Mouse (Mus musculus) MEL (cell line): ENCODE data around the gene Cables2. TPM values are rescaled to one million over a fixed set of nuclear protein-coding genes. Genes with fewer than 3 reads are reported as not detected.

Experiments used
- DNase-seq: peaks from one replicate; pipeline ENCODE4 v3.0.0; 2011; ENCODE audit warnings: low read depth, low spot score
- H3K27ac ChIP-seq: 2 replicates; pipeline ENCODE4 v1.5.1; 2012; ENCODE audit warnings: low read depth, mild to moderate bottlenecking, control low read depth, low read length, moderate library complexity; ENCODE audit not compliant: control insufficient read depth
- H3K27me3 ChIP-seq, 2 experiments: fragments of 150-350 bp in 1 of 2; sonication (generic) in 1 of 2; 2 replicates each; pipeline ENCODE4 v1.6.1; 2012; ENCODE audit warnings: low read length in 2 of 2, mild to moderate bottlenecking in 2 of 2, improper control_type of control experiment in 1 of 2, moderate library complexity in 1 of 2; ENCODE audit not compliant: insufficient read depth in 2 of 2, control insufficient read depth in 1 of 2
- H3K36me3 ChIP-seq, 2 experiments: 2 replicates each; pipeline ENCODE4 v1.6.1; 2012 to 2014; ENCODE audit warnings: low read length in 2 of 2, improper control_type of control experiment in 1 of 2, inconsistent platforms in 1 of 2, mild to moderate bottlenecking in 1 of 2; ENCODE audit not compliant: insufficient read depth in 2 of 2, control insufficient read depth in 1 of 2
- H3K4me1 ChIP-seq, 2 experiments: fragments of 150-350 bp in 1 of 2; sonication (generic) in 1 of 2; 2 replicates each; pipeline ENCODE4 v1.6.1; 2012; ENCODE audit warnings: low read length in 2 of 2, improper control_type of control experiment in 1 of 2, mild to moderate bottlenecking in 1 of 2; ENCODE audit not compliant: insufficient read depth in 2 of 2, control insufficient read depth in 1 of 2
- H3K4me3 ChIP-seq, 2 experiments: fragments of 150-350 bp in 1 of 2; sonication (generic) in 1 of 2; 2 replicates each; pipeline ENCODE4 v1.5.1; 2012; ENCODE audit warnings: low read depth in 2 of 2, low read length in 2 of 2, mild to moderate bottlenecking in 2 of 2, moderate library complexity in 2 of 2, control low read depth in 1 of 2, improper control_type of control experiment in 1 of 2; ENCODE audit not compliant: control insufficient read depth in 1 of 2, insufficient read depth in 1 of 2
- H3K79me2 ChIP-seq: 2 replicates; pipeline ENCODE4 v1.6.1; 2012; ENCODE audit warnings: mild to moderate bottlenecking, low read length, moderate library complexity; ENCODE audit not compliant: control insufficient read depth, poor library complexity, insufficient read depth
- H3K9ac ChIP-seq: 2 replicates; pipeline ENCODE4 v1.6.1; 2012; ENCODE audit warnings: low read depth, mild to moderate bottlenecking, control low read depth, low read length, moderate library complexity; ENCODE audit not compliant: control insufficient read depth, poor library complexity, severe bottlenecking
- H3K9me3 ChIP-seq: fragments of 150-350 bp; sonication (generic); replicated peaks from 2 replicates; pipeline ENCODE4 v1.6.1; 2012; ENCODE audit warnings: mild to moderate bottlenecking, low read length, improper control_type of control experiment, moderate library complexity; ENCODE audit not compliant: insufficient read depth
- BHLHE40 ChIP-seq: IDR thresholded peaks from 2 replicates; pipeline ENCODE4 v1.6.1; 2012; ENCODE audit warnings: low read depth, mild to moderate bottlenecking, inconsistent platforms, low read length, improper control_type of control experiment, borderline replicate concordance
- GATA1 ChIP-seq: IDR thresholded peaks from 2 replicates; pipeline ENCODE4 v1.6.1; 2011; ENCODE audit warnings: low read depth, low read length, improper control_type of control experiment
- MEF2A ChIP-seq: IDR thresholded peaks from 2 replicates; pipeline ENCODE4 v1.6.1; 2014; ENCODE audit warnings: low read depth, mild to moderate bottlenecking, inconsistent platforms, low read length, improper control_type of control experiment; ENCODE audit not compliant: poor library complexity, insufficient replicate concordance, severe bottlenecking; ENCODE audit errors: extremely low read depth
- MXI1 ChIP-seq: IDR thresholded peaks from 2 replicates; pipeline ENCODE4 v1.6.1; 2011; ENCODE audit warnings: mild to moderate bottlenecking, low read depth, low read length, improper control_type of control experiment
- POLR2A ChIP-seq, 2 experiments: IDR thresholded peaks; 2 replicates each; pipeline ENCODE4 v1.6.1; 2011 to 2012; ENCODE audit warnings: low read length in 2 of 2, mild to moderate bottlenecking in 2 of 2, control low read depth in 1 of 2, improper control_type of control experiment in 1 of 2, low read depth in 1 of 2, moderate library complexity in 1 of 2; ENCODE audit not compliant: control insufficient read depth in 1 of 2, insufficient read depth in 1 of 2, poor library complexity in 1 of 2
- RCOR1 ChIP-seq: IDR thresholded peaks from 2 replicates; pipeline ENCODE4 v1.6.1; 2012; ENCODE audit warnings: low read depth, mild to moderate bottlenecking, inconsistent platforms, low read length, improper control_type of control experiment
- SMC3 ChIP-seq: IDR thresholded peaks from 2 replicates; pipeline ENCODE4 v1.6.1; 2011; ENCODE audit warnings: low read depth, low read length, improper control_type of control experiment
- ZMIZ1 ChIP-seq: IDR thresholded peaks from 2 replicates; pipeline ENCODE4 v1.6.1; 2012; ENCODE audit warnings: low read depth, mild to moderate bottlenecking, inconsistent platforms, low read length, improper control_type of control experiment, moderate library complexity
- ZNF384 ChIP-seq: IDR thresholded peaks from 2 replicates; pipeline ENCODE4 v1.6.1; 2012; ENCODE audit warnings: low read depth, mild to moderate bottlenecking, inconsistent platforms, low read length, improper control_type of control experiment
- polyA plus RNA-seq, 2 experiments: library from polyadenylated mRNA; stranded (reverse) in 1 of 2; unstranded in 1 of 2; fragments of >175 nt in 1 of 2; fragments of >200 nt in 1 of 2; gene quantifications; 2 replicates each; pipeline versions ENCODE4 v1.2.1 to v1.2.4; 2012; ENCODE audit warnings: low replicate concordance in 2 of 2, low read depth in 1 of 2; ENCODE audit not compliant: insufficient read length in 2 of 2, insufficient read depth in 1 of 2, missing spikeins in 1 of 2
- total RNA-seq: library from RNA; depleted of rRNA; stranded (reverse); fragments of 300-350 nt; gene quantifications from 2 replicates; pipeline ENCODE4 v1.2.3, GENCODE M21; 2012

The Cables2 gene
- total and polyA plus RNA-seq, 3 experiments, result 10.7 to 16.7 TPM; not detected in 1

DNA sequence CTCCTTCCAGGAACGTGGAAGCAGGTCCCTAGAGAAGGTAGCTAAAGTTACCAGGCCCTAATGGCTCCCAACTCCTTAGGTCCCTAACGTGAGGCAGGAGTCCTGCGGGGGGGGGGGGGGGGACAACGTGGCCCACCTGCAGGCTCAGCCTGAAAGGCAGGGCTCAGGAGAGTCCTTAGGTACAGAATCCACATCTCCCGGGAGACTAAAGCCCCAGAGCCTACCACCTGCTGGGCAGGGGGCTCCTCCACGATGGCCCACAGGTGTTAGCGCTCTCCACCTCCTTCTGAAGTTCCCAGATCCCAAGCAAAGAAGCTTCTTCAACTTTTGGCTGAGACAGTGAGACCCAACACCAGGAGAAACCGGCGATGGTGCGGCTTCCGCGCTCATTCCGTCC, 48.7 kb downstream of the Cables2 start:
- H3K27me3 ChIP-seq, result no peaks in the 10 kb centered on the region
- TF ChIP-seq MXI1, result no peak
- no peaks in the 10 kb centered on the region for H3K9me3 ChIP-seq
- H3K36me3 ChIP-seq, result no peaks in the 10 kb centered on the region; a peak in 1 of 4 replicates
- peak overlapping the region; percentile 66 for H3K9ac ChIP-seq
- no peak for DNase-seq
- no peak overlapping the region for H3K27ac ChIP-seq
- H3K4me3 ChIP-seq, result peak overlapping the region; percentile 71 to 87
- peaks cover 0 to 21% of the 10 kb centered on the region in 2 experiments; a peak in 1 of 4 replicates for H3K4me1 ChIP-seq
- peaks cover 1% of the 10 kb centered on the region; the same call in 1 of the 2 replicates for H3K79me2 ChIP-seq

DNA sequence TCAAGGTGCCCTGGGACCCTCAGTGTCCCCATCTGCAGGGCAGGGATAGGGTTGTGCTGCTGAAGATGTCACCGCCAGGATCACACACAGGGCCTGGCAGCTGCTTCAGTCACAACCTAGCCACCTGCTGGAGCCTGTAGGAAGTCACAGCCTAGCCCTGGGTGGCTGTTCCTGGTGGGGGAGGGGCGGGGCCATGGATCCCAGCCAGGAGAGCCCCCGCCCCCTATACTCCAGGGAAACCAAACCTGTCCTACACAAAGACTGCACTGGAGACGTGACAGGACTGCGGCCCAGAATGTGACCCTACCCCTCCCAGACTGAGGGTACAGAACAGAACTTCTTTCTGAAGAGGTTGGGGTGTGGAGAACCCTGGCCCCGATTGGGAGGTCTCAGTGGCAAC, 51.0 kb downstream of the Cables2 start:
- H3K9ac ChIP-seq, result no peak overlapping the region
- H3K27me3 ChIP-seq, result no peaks in the 10 kb centered on the region

DNA sequence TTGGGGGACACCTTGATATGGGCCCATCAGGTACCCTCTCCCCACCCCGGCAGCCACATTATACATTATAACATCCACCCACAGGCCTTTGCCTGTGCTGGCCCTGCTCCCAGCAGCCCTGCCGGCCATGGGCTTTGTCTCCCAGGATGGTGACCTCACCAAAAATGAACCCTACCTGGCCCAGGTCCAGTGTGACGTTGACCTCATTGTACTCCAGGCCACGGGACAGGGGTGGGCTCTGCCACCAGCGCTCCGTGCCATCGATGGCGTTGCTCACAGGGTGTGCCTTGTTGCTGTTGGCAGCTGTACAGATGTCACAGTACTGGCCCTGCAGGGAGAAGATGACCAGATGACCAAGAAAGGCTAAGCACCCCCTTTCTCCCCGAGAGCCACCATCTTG, 52.2 kb downstream of the Cables2 start:
- DNase-seq, result no peak
- TF ChIP-seq ZNF384, result no peak
- no peak for TF ChIP-seq ZMIZ1
- TF ChIP-seq RCOR1, result no peak
- no peak for TF ChIP-seq BHLHE40
- TF ChIP-seq MEF2A, result no peak
- no peak for TF ChIP-seq SMC3
- TF ChIP-seq POLR2A (IDR thresholded peaks at IDR 0.05; ENCODE audit: control insufficient read depth in 1 of 2, insufficient read depth in 1 of 2, low read depth in 1 of 2, low read length in 2 of 2, poor library complexity in 1 of 2), result no peak
- H3K27me3 ChIP-seq, result no peaks in the 10 kb centered on the region
- no peak overlapping the region for H3K4me3 ChIP-seq
- peaks cover 0 to 9% of the 10 kb centered on the region in 2 experiments; a peak in 1 of 4 replicates for H3K4me1 ChIP-seq
- no peak overlapping the region for H3K27ac ChIP-seq
- no peaks in the 10 kb centered on the region for H3K9me3 ChIP-seq
- H3K9ac ChIP-seq, result no peak overlapping the region
- peaks cover 1% of the 10 kb centered on the region; the same call in 1 of the 2 replicates for H3K79me2 ChIP-seq
- H3K36me3 ChIP-seq, result no peaks in the 10 kb centered on the region; a peak in 1 of 4 replicates

More for the DNA sequence above, 51.0 kb downstream of the Cables2 start:
- H3K4me3 ChIP-seq, result no peak overlapping the region
- TF ChIP-seq ZNF384, result no peak
- no peak for TF ChIP-seq GATA1
- TF ChIP-seq, all 39 proteins: peak for 0
- Histone ChIP-seq H3K36me3 (no peaks in the 10 kb centered on the region; a peak in 1 of 4 replicates), H3K79me2 (peaks cover 1% of the 10 kb centered on the region; the same call in 1 of the 2 replicates), H3K27ac (no peak overlapping the region), H3K4me1 (peaks cover 0 to 17% of the 10 kb centered on the region in 2 experiments; a peak in 1 of 4 replicates), H3K9me3 (no peaks in the 10 kb centered on the region)
- no peak for DNase-seq
